Mouse (Mus musculus) erythroblast, embryonic 14.5 days (primary cell): ENCODE results near the gene Stk4.

Source experiments
- GATA1 ChIP-seq: IDR thresholded peaks from 2 replicates; pipeline ENCODE4 v1.6.1; 2012; ENCODE audit warnings: low read length, inconsistent platforms, mixed read lengths
- TAL1 ChIP-seq: IDR thresholded peaks from 3 replicates; pipeline ENCODE4 v1.6.1; 2012; ENCODE audit warnings: low read length, inconsistent platforms, mixed read lengths

- TF ChIP-seq GATA1 (no peak), TAL1 (no peak)
Observed at GRCm38 (mm10) chr2:164119503-164119902, 49.4 kb downstream of the Stk4 start.
